Mouse (Mus musculus) C3H10T1/2 (cell line): ENCODE results near the gene Mfn2. TPM values are rescaled to one million over a fixed set of nuclear protein-coding genes. Genes with fewer than 3 reads are reported as not detected.

ENCODE experiments used
- polyA plus RNA-seq, 2 experiments: library from polyadenylated mRNA; unstranded; fragments of >200 nt; fragmentation: generic; extraction: Trizol; gene quantifications; one replicate each; pipeline ENCODE4 v1.2.1; 2012; ENCODE audit warnings: missing spikeins in 2 of 2

Gene Mfn2
- 10 to 100 TPM; 21.7 to 28.1 TPM for polyA plus RNA-seq

GRCm38 (mm10) chr4:147904313-147905089 lies at the start of gene Mfn2:
Gene Mfn2, minus strand, starts transcription at chr4:147904704.

GRCm38 (mm10) chr4:147940576-147941044 lies 36.1 kb upstream of the Mfn2 start, which contains the start of gene 2510039O18Rik:
Gene 2510039O18Rik, plus strand, starts transcription at chr4:147940895.

GRCm38 (mm10) chr4:147936331-147936954 lies 31.9 kb upstream of the Mfn2 start, which contains the start of gene Plod1:
Gene Plod1, minus strand, starts transcription at chr4:147936767.

GRCm38 (mm10) chr4:147868450-147869031 lies 36.0 kb downstream of the Mfn2 start, which contains the start of the genes Miip and Fv1:
Gene Miip, minus strand, starts transcription at chr4:147868816.
Gene Fv1, plus strand, starts transcription at chr4:147868979.

GRCm38 (mm10) chr4:147847614-147848583 lies 56.6 kb downstream of the Mfn2 start, which contains the start of gene Zfp933:
Gene Zfp933, minus strand, starts transcription at chr4:147848366.

Other genes with a start within 250 kb of the Mfn2 start
- under 1 TPM in 1 of 2 experiments, not detected in 1; 0.01 TPM for gene Zfp534, start 202.2 kb downstream of the Mfn2 start, polyA plus RNA-seq
- gene Zfp984, start 94.9 kb downstream of the Mfn2 start, polyA plus RNA-seq = under 1 TPM in 1 of 2 experiments, not detected in 1; 0.05 TPM
- under 1 TPM; 0.02 to 0.35 TPM for gene Zfp933, start 56.3 kb downstream of the Mfn2 start, polyA plus RNA-seq
- 10 to 100 TPM; 18.3 to 21.0 TPM for gene Miip, start 35.9 kb downstream of the Mfn2 start, polyA plus RNA-seq
- 1 to 10 TPM in 1 of 2 experiments, under 1 TPM in 1; 0.26 to 2.9 TPM for gene Fv1, start 35.7 kb downstream of the Mfn2 start, polyA plus RNA-seq
- gene Plod1, start 32.1 kb upstream of the Mfn2 start, polyA plus RNA-seq = 10 to 100 TPM; 25.9 to 69.0 TPM
- gene 2510039O18Rik, start 36.2 kb upstream of the Mfn2 start, polyA plus RNA-seq = 10 to 100 TPM; 15.3 to 43.6 TPM
- gene Nppb, start 81.1 kb upstream of the Mfn2 start, polyA plus RNA-seq = not detected
- gene Nppa, start 96.0 kb upstream of the Mfn2 start, polyA plus RNA-seq = not detected
- 1 to 10 TPM; 1.5 to 7.3 TPM for gene Clcn6, start 134.1 kb upstream of the Mfn2 start, polyA plus RNA-seq
- 10 to 100 TPM in 1 of 2 experiments, 1 to 10 TPM in 1; 4.5 to 16.9 TPM for gene Mthfr, start 134.4 kb upstream of the Mfn2 start, polyA plus RNA-seq
- 10 to 100 TPM; 17.7 TPM for gene Agtrap, start 183.3 kb upstream of the Mfn2 start, polyA plus RNA-seq
- 10 to 100 TPM; 29.3 to 46.0 TPM for gene Mad2l2, start 225.7 kb upstream of the Mfn2 start, polyA plus RNA-seq
- gene Draxin, start 226.0 kb upstream of the Mfn2 start, polyA plus RNA-seq = under 1 TPM; under 0.01 to 0.14 TPM
- 10 to 100 TPM; 66.2 to 95.0 TPM for gene Fbxo6, start 247.4 kb upstream of the Mfn2 start, polyA plus RNA-seq